Mouse (Mus musculus): ENCODE results near the gene C330021F23Rik.
"Not testable (repeated sequence)": the region's sequence is repeated elsewhere in the genome, so short reads cannot be mapped to it uniquely, and the experiment has no call there.

C330021F23Rik gene

GRCm38 (mm10) chr8:3567641-3568371 lies at the start of gene C330021F23Rik:
TSS of gene C330021F23Rik (plus strand) at chr8:3567990.
- DNase-seq (ENCODE audit: low spot score): no peak

- no peak for DNase-seq (ENCODE audit: low spot score)
These were observed 45.6 kb upstream of the C330021F23Rik start for GRCm38 (mm10) chr8:3522007-3522697.

GRCm38 (mm10) chr8:3530816-3531215 lies 37.0 kb upstream of the C330021F23Rik start:
- no peak for DNase-seq (ENCODE audit: low spot score)

GRCm38 (mm10) chr8:3531936-3532335 lies 35.9 kb upstream of the C330021F23Rik start:
- no peak for DNase-seq (ENCODE audit: low spot score)

GRCm38 (mm10) chr8:3536053-3536841 lies 31.5 kb upstream of the C330021F23Rik start:
- no peak for DNase-seq (ENCODE audit: low spot score)

- no peak for DNase-seq (ENCODE audit: low spot score)
These were observed 30.9 kb upstream of the C330021F23Rik start for GRCm38 (mm10) chr8:3536940-3537339.

GRCm38 (mm10) chr8:3537666-3538065 lies 30.1 kb upstream of the C330021F23Rik start:
- DNase-seq (ENCODE audit: low spot score): no peak

- DNase-seq (ENCODE audit: low spot score): no peak
These were observed 28.6 kb upstream of the C330021F23Rik start for GRCm38 (mm10) chr8:3539146-3539545.

GRCm38 (mm10) chr8:3540076-3540475 lies 27.7 kb upstream of the C330021F23Rik start:
- DNase-seq (ENCODE audit: low spot score): no peak

GRCm38 (mm10) chr8:3546511-3546910 lies 21.3 kb upstream of the C330021F23Rik start:
- DNase-seq (ENCODE audit: low spot score): no peak

- no peak for DNase-seq (ENCODE audit: low spot score)
These were observed 15.6 kb upstream of the C330021F23Rik start for GRCm38 (mm10) chr8:3552240-3552639.

GRCm38 (mm10) chr8:3556114-3556513 lies 11.7 kb upstream of the C330021F23Rik start:
- no peak for DNase-seq (ENCODE audit: low spot score)

- DNase-seq (ENCODE audit: low spot score): no peak
These were observed 588 bp downstream of the C330021F23Rik start for GRCm38 (mm10) chr8:3568378-3568777.

- DNase-seq (ENCODE audit: low spot score): no peak
These were observed 2.0 kb downstream of the C330021F23Rik start for GRCm38 (mm10) chr8:3569784-3570183.

- no peak for DNase-seq (ENCODE audit: low spot score)
These were observed 6.8 kb downstream of the C330021F23Rik start for GRCm38 (mm10) chr8:3574546-3574945.

- no peak for DNase-seq (ENCODE audit: low spot score)
These were observed 8.6 kb downstream of the C330021F23Rik start for GRCm38 (mm10) chr8:3576211-3576960.

GRCm38 (mm10) chr8:3579390-3580364 lies 11.9 kb downstream of the C330021F23Rik start:
- DNase-seq (ENCODE audit: low spot score): no peak

GRCm38 (mm10) chr8:3581961-3582360 lies 14.2 kb downstream of the C330021F23Rik start:
- not testable (repeated sequence) for DNase-seq (ENCODE audit: low spot score)

GRCm38 (mm10) chr8:3586452-3586851 lies 18.7 kb downstream of the C330021F23Rik start:
- DNase-seq (ENCODE audit: low spot score): no peak

GRCm38 (mm10) chr8:3586993-3587390 lies 19.2 kb downstream of the C330021F23Rik start, which contains the start of gene Camsap3:
TSS of gene Camsap3 (plus strand) at chr8:3587293.
- no peak for DNase-seq (ENCODE audit: low spot score)

Data from layer of hippocampus, adult 11-12 months (tissue).